Mouse (Mus musculus): ENCODE results near the gene Gm14226. TPM values are rescaled to one million over a fixed set of nuclear protein-coding genes. Genes with fewer than 3 reads are reported as not detected.

Gene Gm14226
- total RNA-seq, 2 experiments from 2014 or later: not detected

Other genes with a start within 250 kb of the Gm14226 start
- gene Gm14214, start 248.2 kb upstream of the Gm14226 start, total RNA-seq (2021): not detected
- 10 to 100 TPM; 59.0 to 63.0 TPM for gene Raly, start 227.2 kb upstream of the Gm14226 start, total RNA-seq (2021)
- gene a, start 226.9 kb upstream of the Gm14226 start, total RNA-seq (2021): not detected
- 100 to 1,000 TPM in 1 of 2 experiments, 10 to 100 TPM in 1; 96.9 to 117 TPM for gene Eif2s2, start 125.3 kb upstream of the Gm14226 start, total RNA-seq (2021)
- gene Ahcy, start 56.2 kb downstream of the Gm14226 start, total RNA-seq (2021): 10 to 100 TPM; 14.3 to 15.7 TPM
- 10 to 100 TPM; 17.2 to 19.3 TPM for gene Itch, start 115.2 kb downstream of the Gm14226 start, total RNA-seq (2021)
- gene Dynlrb1, start 218.3 kb downstream of the Gm14226 start, total RNA-seq (2021): 100 to 1,000 TPM in 1 of 2 experiments, 10 to 100 TPM in 1; 94.2 to 104 TPM

Measured in gastrocnemius, postnatal 36 days (tissue).